Mouse (Mus musculus) right cerebral cortex, adult 18-20 months (tissue): ENCODE measurements around the gene Minpp1.

ENCODE experiments used
- DNase-seq: peaks from one replicate; pipeline ENCODE4 v3.0.0; 2022; ENCODE audit warnings: mixed read lengths

Minpp1 gene

DNA sequence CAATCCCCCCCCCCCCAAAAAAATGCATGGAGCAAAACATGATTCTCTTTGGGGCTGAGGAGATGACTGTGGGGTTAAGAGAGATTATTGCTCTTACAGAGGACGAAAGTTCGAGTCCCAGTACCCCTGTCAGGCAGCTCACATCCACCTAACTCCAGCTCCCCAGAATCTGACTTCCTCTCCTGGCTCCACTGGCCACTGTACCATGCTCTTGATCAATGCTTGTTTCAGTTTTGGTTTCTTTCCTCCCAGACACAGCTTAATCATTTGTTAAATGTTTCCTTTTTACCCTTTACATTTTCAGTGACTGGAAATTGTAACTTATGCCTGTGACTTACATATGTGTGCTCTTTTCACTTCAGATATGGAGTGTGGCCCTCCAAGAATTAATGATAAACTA, 5.4 kb downstream of the Minpp1 start:
- no peak for DNase-seq

DNA sequence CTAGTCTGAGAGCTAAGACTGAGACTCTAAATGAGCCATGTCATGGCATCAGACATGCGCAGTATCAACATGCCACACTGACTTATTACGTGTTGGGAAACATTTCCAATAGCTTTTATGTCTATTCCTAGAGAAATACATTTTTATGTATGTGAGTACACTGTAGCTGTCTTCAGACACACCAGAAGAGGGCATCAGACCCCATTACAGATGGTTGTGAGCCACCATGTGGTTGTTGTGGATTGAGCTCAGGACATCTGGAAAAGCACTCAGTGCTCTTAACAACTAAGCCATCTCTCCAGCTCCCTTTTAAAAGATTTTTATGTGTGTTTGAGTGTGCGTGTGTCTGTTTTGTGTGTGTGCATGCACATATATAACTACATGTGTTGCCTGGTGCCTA, 6.8 kb downstream of the Minpp1 start:
- DNase-seq, result no peak

DNA sequence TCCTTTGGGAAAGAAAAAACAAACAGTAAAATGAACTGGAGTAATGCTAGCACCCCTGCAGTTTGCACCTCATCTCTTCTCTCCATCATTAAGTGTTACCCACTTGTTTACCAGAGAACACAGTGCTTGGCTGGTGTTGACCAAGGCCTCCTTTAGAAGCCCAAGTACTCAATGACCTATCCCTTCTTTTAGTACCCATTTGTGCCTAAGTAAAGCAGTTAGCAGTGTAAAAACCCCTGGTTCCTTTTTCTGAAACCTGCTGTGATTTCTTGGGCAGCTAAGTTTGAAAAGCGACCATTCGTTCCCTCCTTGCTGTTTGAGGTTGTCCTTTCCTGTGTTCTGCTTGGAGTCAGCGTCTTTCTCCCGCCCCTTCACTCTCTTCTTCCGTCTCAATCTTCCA, 7.4 kb downstream of the Minpp1 start:
- no peak for DNase-seq

DNA sequence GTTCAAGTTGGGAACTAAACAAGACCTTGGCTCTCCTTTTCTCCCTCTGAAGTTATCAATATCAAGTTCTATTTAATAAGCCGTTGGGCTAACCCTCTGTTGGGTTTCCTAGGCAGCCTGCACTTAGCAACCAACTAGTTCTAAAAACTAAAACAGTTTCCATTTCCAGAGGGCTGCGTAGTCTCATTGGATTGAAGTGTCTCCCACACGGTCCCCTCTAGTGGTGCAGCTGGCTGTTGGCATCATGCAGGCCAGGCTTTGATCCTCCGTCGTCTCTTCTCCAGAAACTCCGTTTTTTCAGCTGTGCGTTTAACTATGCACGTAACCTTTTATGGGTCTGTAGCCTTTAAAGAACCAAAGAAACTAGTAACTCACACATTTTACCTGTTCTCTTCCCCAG, 7.9 kb downstream of the Minpp1 start:
- peak; percentile 33 for DNase-seq

DNA sequence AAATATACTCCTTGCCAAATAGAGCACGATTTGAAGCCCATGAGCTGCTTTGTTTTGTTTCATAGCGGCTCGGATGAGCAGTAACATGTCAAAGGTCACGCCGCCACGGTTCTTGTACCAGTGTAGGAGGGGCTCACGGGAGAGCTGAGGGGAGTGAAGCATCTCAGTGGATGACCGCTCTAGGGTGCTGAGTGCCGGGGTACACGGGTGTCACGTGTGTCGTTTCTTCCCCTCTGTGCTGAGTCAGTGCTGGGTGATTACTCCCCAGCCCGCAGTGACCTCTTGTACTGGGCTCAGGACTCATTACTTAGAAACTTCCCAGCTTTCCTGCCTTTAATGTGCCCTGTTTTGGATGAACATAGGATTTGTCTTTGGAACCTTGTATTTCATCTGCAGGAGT, 9.0 kb downstream of the Minpp1 start:
- DNase-seq, result no peak

DNA sequence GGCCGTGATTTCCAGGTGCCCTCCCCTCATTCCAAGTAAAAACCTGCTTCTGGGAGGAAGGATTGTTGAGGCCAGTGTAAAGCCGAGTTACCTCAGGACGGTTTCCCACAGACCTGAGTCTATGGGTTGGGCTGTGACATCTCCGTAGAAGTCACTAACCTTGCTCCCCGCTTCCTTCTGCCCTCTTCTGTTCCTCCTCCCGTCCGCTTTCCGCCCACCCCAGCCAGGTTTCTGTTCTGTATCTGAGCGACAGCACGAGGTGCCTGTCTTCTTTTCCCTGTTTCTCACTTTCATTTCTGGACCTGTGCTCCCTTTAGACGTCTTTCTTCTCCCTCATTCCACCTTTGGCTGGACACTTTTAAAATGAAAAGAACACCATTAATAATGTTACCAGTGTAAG, 9.5 kb downstream of the Minpp1 start:
- no peak for DNase-seq

DNA sequence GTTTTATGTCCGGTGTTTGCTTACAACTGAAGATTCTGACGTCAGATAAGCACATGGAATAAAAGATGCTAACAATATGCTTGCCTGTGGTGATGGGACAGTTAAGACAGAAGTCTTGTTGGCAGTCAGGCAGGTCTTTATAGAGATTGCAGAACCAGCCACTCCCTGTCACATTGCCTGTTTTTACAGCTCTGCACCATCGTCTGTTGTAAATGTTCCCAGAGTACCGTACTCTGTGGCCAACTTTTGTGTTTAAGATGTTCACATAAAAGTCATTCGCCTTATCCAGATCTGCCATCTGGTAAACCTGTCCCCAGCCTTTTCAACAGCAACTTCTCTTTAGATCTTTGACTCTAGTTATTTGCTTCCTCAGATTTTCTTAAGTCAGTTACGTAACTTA, 11.8 kb downstream of the Minpp1 start:
- peak; percentile 17 for DNase-seq

DNA sequence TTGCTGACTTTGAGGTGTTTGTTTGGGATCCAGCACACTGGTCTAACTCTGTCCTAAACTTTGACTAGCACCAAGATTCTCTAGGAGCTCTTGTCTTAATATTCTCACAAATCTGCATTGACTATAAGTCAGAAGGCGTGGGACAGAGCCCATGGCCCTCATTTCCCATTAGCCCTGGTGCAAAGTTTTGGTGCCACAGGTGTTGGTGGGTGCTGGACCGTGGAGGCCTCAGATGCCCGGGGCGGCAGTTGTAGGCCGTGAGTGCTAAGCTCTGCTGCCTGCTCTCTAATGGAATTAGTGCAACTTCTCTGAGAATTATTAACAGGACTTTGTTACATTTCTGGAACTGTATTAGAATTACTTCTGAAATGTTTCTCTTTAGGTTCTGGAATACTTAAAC, 12.4 kb downstream of the Minpp1 start:
- DNase-seq, result no peak

DNA sequence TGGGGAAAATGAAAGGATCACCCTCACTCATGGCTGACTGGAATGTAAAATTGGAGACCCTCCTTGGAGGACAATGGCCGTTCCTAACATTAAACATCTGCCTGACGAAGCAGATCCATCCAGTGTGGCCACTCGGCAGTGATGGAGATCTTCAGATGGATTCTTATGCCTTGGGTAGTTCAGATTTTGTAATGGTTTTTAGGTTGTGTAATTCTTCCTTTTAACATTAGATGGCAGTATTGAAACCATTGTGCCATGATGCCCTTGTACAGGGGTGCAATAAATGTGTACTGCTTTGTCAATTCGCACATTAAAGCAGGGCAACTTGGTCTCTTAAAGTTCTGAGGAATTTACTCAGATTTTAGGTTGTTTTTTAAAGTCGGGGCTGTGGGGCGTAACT, 15.8 kb downstream of the Minpp1 start:
- DNase-seq, result no peak

DNA sequence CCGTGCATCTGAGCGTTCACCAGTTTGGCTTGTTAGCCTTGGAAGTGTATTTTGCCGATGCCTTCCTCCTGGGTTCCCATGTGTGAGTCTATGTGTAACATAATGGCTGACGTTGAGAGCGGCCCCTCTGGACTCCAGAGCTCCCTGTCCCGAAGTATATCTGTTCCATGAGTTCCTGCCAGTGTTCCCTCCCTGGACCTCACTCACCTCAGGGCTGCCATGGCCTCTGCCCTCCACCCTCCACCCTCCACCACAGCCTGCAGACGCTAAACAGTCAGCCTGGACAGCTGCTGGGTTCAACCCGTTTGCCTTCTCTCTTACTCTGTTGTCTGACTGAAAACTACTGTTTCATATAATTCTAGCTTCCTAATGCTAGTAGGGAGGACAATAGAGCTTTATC, 20.5 kb downstream of the Minpp1 start:
- no peak for DNase-seq

DNA sequence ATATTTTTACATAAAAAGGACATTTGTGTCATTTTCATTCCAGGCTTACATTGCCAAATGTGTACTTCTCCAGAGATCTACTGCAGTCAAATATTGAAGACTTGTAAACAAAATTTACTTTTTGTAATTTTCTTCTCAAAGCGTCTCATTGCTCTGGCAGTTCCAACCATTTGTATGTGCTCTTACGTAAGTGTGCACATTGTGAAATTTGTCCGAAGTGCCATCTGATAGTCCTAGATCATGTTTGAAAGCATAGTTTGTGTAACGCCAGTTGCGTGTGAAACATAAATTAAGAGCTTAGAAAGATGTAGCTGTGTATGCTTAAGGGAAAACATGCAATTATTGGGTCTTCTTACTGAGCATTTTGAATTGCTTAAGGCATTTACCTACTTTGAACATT, 20.9 kb downstream of the Minpp1 start:
- DNase-seq, result no peak

DNA sequence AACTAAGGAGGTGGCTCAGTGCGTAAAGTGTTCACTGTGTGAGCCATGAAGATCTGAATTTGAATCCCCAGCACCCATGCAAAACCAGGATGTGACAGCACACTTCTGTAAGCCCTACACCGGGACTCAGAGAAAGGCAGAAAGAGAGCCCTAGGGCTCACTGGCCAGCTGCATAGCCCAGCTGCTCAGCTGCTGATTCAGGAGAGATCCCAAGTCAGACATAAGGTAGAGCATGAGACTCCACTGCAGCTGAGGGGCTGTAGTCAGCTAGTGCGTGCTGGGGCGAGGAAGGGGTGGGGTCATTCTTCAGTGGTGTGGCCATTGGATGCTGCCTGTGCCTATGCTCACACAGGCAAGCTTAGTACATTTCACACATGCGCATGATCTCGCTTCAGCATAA, 21.5 kb downstream of the Minpp1 start:
- no peak for DNase-seq

DNA sequence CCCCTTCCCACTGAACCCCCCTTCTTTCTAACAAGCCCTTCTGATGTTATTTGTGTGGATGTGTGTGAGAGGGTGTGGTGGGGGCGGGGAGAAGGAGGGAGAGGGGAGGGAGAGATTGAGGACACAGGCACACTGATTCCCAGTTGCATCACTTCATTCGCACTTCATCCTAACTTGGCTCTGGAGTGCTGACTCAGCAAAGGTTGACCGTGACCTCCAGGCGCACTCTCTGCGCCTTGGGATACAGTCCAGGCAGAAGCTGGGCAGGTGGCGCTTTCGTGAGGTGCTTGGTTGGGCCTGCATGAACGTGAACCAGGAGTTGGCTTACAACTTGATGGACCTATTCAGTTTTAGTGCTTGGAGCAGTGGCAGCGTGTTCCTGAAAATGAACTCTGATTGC, 22.0 kb downstream of the Minpp1 start:
- no peak for DNase-seq

DNA sequence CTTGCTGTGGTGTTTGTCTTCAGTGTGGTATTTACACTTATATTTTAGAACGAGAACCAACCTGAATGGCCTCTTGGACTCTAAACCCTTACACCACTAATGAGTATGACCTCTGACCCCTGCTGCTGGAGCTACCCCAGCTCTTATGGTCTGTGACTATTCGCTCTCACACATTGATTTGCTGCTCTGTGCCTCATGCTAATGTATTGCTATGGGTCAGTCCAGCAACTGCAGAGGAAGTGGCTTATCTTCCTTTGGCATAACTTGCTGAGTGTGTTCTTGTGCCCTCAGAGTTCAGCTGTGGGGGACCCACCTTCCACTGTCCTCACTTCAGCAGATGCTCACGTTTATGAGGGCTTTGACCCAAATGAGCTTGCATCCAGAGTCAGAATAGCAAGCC, 24.7 kb downstream of the Minpp1 start:
- DNase-seq, result no peak

DNA sequence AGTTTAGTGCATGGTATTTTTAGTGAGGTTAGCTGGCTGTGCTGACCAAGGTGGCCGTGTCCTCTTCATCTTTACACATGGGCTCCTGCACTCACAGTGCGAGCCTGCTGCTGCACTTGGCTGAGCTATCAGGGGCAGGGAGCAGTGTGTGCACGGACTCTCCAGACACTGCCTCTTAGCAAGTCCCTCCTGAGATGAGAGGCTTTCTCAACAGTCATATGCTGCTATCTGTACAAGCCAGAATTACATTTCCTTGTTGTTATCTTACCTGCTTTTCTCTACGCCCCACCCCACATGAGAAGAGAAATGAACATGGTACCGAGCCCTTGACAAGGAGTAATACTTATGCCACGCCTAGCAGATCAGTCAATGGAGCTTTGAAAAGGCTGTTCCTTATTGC, 25.4 kb downstream of the Minpp1 start:
- DNase-seq, result no peak

DNA sequence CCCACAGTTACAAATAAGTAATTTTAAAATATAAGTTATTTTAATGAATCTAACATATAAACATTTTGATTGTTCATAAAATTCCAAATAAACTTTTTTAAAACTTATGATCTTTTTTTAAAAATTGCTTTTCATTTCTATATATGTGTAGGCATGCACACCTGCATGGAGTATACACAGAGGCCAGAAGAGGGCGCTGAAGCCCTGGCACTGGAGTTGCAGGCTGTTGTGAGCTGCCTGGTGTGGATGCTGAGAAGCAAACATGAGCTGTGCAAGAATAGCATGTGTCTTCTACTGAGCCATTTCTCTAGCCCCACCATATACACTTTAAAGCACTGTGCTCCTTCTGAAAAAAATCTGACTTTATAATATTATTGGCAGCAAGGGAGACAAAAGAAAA, 26.9 kb downstream of the Minpp1 start:
- DNase-seq, result no peak

DNA sequence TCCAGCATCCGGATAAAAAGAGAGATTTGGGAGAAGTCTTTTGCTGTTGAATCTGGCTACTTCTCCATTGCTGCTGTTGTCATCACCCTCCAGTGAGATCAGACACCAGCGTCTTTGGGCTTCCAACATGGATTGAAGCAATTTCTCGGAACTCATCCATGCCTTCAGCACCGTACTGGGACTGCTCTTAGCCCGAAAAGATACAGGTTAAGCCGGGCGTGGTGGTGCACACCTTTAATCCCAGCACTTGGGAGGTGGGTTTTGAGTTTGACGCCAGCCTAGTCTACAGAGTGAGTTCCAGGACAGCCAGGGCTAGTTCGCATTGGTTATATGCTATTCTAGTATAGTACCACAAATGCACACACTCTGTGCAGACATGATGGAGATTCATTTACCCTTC, 31.0 kb downstream of the Minpp1 start:
- DNase-seq, result no peak

DNA sequence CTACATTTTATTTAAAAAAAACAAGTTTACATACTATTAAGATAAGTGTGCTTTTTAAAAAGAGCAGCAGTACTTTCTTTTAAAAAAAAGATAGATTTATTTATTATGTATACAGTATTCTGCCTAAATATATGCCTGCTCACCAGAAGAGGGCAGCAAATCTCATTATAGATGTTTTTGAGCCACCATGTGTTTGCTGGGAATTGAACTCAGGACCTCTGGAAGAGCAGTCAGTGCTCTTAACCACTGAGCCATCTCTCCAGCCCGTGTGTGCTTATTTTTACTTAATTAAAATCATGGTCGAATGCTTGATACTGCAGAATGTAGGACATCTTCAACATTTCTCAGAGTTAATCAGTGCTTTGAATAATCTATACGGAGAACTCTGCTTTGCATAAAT, 35.9 kb downstream of the Minpp1 start:
- no peak for DNase-seq

DNA sequence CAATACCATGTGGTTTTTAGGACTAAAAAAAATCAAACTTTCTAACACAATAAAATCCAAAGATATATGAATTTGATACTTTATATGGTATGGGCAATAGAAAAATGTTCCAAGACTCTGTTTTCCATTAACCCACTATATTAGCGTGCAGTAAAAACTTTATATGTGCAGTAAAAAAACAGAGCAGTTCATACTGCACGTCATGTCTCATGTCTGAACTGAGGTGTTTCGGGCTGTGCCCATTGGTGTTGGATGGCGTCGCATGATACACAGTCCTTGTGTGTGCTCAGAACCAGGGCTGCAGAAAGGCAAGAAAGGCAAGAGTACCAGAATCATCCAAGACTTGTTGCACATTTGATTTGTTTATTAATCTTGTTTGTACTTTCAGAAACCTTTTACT, 36.7 kb downstream of the Minpp1 start:
- DNase-seq, result no peak

DNA sequence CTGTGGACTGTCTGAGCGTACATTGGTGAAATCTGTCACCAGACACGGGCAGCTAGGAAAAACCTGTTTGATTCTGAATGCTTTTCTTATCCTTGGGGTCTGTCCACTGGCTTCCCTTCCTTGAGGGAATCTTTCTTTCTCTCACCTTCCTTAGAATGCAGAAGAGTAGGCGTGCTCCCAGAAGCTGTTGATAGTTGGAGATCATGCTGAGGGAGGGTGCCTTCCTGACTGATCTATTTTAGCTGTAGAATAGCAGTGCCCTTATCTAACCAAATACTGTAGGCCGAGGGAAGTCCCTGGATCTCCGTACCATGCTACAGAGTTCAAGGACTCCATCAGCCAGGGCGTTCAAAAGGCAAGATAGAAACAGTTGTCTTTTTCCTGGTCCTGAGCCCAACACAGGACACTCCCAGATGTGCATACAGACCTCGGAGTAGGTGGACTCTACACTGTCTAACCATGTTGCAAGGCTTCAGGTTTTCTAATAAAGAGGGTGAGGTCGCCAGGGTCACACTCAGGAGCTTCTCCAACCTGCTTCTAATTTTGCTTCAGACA, 37.3 kb downstream of the Minpp1 start:
- no peak for DNase-seq

DNA sequence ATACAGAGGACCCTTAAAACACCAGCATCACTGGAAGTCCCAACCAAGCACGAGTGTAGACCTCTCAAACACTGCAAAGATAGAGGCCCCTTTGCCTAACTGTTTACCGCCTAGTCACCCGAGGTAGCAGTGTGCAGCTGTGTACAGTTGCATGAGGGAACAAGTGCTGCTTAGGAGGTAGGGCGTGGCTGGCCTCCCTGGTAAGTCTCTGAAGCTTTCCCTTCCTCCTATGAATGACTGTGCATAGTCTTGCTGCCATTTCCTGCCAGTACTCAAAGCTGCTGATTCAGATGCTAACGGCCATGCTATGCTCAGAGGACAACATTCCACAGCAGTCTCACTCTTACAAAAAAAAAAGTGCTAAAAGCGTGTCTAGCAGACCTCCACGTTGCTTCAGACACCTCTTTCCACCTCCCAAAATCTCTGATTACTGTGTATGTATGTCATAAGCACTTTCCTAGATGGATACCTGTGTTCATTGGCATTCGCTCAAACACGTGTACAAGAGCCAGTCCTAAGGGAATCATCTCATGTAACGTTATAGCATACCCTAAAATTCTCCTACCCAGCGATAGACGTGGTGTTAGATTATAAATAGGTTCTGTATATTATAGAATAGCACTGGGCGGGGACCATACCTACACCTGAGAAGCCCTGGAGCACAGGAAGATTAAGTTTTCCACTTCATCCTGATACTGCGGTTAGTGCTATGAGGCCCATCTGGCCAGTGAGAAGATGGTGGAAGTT, 38.4 kb downstream of the Minpp1 start:
- DNase-seq, result no peak

DNA sequence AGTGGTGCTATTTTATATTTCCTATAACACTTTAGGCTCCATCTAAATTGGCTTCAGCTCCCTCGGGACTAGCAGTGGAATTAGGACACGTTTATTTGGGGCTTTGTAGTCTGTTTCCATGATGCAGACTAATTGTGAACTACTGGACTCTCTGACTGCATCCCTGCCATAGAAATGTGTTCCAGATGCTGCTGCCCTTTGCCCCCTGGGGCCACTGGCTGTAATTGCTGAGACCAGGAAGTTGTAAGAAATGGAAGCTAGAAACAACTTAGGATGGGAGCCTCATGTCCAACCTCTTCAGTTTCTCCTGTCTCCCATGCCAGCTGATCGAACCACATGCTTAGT, 38.9 kb downstream of the Minpp1 start:
- no peak for DNase-seq

DNA sequence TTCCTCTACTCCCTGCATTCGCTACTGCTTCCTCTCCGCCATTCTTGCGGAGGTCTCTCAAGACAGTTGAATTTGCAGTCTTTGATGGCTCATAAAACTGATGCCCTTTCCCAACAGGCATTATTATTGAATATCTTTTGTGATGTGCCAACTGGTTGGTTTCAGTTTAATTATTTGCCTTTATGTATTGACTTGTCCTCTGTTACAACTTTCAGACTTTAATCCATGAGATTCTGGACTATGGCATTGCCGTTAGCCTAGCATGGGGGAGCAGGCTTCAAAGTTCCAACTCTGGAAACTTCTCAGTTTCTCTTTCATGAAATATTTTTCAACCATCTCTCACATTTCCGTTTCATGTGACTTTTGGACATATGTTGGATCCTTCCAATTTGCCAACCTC, 41.6 kb downstream of the Minpp1 start:
- no peak for DNase-seq

DNA sequence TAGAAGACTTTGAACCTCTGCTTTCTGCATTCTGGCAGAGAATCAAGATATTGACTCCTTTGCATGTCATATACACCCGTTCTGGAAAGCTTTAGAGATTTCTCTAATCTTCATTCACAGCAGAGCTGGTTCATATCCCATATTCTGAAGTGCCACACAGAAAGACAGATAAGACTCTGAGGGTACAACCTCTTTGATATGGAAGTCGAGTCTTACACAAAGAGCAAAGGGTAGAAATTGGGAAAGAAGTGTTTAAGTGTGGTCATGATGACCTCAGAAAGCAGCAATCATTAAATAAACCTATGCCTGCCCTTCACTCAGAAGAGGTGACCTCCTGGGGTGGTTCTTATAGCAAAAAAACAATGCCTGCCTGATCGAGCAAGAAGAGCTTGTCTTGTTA, 43.2 kb downstream of the Minpp1 start:
- no peak for DNase-seq

DNA sequence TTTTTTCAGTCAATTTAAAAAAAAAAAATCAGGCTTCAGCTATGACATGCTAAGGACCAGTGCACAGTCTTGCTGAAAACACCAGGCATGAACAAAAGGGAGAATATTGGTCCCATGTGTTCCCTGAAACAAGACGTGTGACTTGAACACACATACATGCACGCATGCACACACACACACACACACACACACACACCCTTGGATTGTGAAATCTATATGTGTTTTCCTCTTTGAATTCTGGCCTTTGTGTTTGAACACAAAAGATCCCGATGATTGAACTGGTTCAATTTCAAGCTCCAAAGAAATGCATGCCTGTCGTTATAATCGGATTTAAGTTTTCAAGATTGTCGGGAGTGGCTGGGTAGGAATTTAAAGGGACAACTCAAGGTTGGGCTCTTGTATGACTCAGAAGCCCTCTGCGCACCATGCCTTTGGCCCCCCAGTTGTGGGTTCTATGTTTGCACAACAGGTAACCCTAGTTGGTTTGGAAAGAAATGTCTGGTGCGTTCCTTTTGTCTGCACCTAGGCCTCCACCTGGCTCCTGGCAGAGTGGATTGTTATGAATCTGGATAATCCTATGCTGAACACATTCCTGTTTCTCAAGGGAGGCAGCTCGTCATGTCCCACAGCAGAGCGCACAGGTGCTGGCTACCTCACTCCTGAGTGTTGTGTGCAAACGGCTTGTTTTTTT, 43.8 kb downstream of the Minpp1 start:
- DNase-seq, result no peak
